Mouse (Mus musculus) NIH3T3 (cell line): ENCODE measurements at regions not wholly inside any gene's neighbourhood (a gene's known extent, or its start where the extent isn't known, plus 50 kb on each side); places are given as distances from the start of the nearest gene placed in this dataset.

ENCODE experiments used
- DNase-seq: peaks from one replicate; pipeline ENCODE4 v3.0.0-alpha.2; 2012; ENCODE audit warnings: low read depth

- DNase-seq: no peak
These were observed 214.5 kb downstream of the CK137956 start for GRCm38 (mm10) chr4:127756238-127756637.

GRCm38 (mm10) chr4:127750781-127751180 lies 220.0 kb downstream of the CK137956 start:
- DNase-seq: no peak

GRCm38 (mm10) chr4:127747876-127748275 lies 222.9 kb downstream of the CK137956 start:
- no peak for DNase-seq

DNA sequence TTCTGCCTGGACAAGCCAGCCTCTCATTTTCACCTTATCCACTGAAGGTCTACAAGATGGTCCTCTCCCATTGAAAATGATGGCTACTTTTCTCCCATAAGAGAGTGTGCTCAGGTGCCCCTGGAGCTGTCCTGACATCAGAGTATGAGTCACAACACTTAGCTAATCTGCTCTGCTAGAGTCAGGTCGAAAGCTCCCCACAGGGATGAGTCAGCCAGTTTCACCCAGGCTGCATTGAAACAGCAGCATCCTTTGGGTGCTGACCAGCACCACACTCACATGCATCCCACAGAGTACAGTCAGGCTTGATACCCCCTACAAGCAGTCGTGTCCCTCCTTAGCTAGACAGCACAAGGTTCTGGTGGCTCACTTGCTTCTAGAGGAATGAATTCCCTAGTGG lies 234.0 kb downstream of the CK137956 start:
- peak; percentile 4 for DNase-seq

- DNase-seq: no peak
These were observed 234.6 kb downstream of the CK137956 start for GRCm38 (mm10) chr4:127736151-127736550.

DNA sequence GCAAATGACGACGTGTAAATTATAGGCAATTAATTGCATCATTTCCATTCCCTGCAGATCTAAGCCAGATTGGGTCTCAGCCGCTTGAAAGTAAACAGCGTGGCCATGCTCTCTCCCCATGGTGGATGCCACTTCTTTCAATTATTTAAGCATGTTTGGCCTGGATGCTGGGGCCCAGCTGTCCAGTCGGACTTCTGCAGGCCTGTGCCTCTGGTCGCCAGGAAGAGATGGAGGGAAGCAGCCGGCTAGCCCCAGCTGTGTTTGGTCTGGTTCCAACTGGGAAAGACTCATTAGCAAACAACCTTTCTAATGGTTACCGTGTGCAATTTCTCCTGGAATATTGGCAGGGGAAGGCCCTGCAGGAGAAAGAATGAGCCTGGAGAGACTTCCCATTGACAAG lies 236.1 kb downstream of the CK137956 start:
- no peak for DNase-seq

- DNase-seq: no peak
These were observed 252.1 kb downstream of the CK137956 start for GRCm38 (mm10) chr4:127718661-127719060.

GRCm38 (mm10) chr4:127712274-127712673 lies 258.5 kb downstream of the CK137956 start:
- no peak for DNase-seq

- DNase-seq: no peak
These were observed 259.9 kb downstream of the CK137956 start for GRCm38 (mm10) chr4:127710816-127711215.

GRCm38 (mm10) chr4:127709746-127710145 lies 261.0 kb downstream of the CK137956 start:
- no peak for DNase-seq

DNA sequence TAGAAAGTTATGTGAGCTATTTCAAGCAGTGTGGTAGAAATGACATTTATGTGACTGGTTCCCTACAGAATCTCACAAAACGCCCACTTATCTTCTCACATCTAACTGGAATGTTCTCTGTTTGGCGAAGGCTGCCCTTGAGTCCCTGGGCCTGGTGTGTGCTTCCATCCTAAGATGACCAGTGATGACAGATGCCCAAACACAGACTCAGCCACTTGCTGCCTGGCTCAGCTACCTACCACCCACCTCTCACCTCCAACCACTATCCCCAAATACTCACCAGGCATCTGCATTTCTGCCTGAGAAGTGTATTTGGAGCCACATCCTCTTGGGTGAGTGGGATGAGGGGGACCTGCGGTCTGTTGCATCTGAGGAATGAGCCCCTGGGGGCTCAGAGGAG lies 262.6 kb downstream of the CK137956 start:
- no peak for DNase-seq

DNA sequence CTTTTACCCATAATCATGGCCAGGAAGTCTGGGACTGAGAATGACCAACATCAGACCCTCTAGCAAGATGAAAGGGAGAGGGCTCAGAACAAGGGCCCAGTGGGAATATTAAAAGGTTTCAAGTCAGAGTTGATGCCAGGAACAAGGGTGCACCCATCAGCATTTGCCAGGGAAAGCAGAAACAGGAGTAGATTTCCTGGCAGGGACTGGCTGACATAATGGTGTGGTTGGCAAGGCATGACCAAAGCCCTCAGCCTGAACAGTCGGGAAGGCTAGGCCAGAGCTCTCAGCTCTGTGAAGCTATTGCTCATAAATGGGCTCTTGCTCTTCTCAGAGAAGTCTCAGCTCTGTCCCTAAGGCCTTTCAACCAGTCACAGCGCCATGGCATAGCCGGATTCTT lies 263.6 kb downstream of the CK137956 start:
- DNase-seq: no peak

DNA sequence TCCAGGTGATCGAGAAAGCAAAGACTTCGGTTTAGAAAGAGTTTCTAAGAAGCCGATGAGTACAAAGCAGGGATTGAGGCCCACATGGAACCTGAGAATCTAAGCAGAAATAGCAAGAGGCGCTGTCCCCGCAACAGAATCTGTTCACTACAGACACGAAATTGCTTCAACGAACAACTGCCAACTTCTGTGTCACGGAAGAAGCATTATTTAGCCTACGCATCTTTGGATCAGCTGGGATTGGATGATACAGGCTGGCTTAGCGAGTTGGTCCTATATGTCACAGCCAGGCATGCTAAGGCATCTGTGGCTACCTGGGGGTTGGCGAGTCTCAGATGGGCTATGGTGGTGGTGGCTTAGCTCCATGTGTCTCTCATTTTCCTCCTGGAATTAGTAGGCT lies 269.1 kb downstream of the CK137956 start:
- no peak for DNase-seq

GRCm38 (mm10) chr4:127689986-127690385 lies 280.8 kb downstream of the CK137956 start:
- DNase-seq: no peak

GRCm38 (mm10) chr4:127685021-127685420 lies 285.7 kb downstream of the CK137956 start:
- DNase-seq: no peak

GRCm38 (mm10) chr4:127679391-127679790 lies 291.4 kb downstream of the CK137956 start:
- no peak for DNase-seq

DNA sequence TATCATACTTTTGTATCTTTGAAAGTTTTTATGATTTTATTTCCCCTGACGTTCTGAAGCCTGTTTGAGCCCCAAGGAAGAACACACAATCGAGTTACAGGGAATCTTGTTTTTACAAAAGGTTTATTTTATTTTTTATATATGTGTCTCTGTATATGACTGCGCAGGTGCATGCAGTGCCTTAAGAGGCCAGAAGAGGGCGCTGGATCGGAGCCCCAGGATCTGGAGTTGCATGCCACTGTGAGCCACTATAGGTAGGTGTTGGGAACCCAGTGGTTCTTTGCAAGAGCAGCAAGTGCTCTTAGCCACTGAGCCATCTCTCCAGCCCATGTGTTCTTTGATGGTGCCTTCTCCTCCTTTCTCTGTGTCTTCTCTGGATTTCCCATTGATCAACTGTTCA lies 292.3 kb downstream of the CK137956 start:
- no peak for DNase-seq

DNA sequence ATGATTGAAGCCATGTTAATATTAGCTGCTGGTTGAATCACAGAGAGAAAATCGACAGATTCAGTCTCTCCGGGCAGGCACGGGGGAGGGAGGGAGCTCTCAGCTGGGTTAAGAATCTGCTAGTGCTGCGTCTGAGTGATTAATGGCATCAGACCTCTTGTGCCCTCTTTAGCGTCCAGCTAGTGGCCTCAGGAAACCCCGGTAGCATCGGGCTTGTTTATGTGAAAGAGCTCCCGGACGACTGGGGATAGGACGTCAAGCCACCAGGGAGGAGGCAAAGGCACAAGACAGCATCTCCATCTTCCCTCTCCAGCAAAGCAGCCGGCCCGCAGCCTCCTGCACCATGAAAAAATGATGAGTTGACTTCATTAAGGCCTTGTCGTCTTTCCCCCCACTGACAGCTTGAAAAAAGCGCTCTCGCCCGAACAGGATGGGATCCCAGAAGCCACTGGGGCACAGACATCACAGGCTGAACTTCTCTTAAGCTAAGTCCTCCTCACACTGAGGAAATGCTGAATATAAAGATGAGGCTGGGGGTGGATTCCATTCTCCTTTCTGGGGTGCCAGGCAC lies 294.9 kb downstream of the CK137956 start:
- no peak for DNase-seq

DNA sequence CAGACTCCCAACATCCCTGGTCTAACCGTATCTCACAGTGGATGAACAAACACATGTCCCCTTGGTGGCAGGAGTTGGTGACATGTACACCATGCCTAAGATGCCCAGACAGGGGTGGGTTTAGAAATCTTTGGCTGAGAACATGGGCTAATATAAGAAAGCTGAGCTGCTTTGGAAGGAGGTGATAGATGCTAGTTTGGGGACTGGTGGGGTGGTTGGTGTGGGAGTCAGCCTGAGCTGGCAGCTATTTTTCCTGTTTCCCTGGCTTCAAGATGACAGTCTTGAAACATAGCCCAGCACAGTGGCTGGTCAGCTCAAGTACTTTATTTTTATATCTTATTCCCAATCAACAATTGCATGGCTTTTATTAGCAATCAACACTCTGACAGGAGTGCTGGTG lies 302.0 kb upstream of the Gjb5 start:
- DNase-seq: no peak

DNA sequence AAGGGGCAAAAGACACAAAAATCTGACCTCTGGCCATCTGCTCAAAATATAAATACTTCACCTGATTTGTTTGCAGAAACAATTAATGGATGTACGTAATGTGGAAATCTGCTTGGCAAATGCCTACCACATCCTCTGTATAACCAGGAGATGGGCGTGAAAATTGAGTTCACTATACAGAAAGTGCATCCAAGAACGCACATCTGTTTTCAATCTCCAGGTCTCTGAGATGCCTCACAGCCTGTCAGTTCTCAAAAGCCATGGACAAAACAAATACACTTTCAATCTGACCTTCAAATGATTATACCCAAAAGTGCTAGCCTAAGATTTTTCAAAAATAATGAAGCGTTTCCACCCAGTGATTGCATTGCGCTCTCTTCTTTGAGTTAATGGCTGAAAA lies 293.6 kb upstream of the Gjb5 start:
- peak; percentile 6 for DNase-seq

DNA sequence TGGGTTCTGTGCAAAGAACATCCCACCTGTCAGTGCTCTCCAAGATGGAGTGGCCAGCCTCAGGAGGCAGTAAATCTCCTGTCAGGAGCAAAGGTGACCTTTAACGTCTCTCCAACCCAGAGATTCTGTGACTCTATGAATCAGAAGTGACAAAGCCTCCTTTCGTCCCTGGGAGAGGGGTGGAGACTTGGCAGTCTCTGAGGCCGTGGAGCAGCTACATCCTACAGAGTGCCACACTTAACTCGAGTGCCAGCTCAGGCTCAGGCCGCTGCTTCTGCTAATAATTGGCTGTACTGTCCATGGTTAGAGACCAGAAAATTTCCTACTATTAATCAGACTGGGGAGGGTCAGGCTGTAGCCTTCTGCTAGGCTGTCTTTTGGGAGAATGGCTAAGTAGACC lies 290.0 kb upstream of the Gjb5 start:
- no peak for DNase-seq

DNA sequence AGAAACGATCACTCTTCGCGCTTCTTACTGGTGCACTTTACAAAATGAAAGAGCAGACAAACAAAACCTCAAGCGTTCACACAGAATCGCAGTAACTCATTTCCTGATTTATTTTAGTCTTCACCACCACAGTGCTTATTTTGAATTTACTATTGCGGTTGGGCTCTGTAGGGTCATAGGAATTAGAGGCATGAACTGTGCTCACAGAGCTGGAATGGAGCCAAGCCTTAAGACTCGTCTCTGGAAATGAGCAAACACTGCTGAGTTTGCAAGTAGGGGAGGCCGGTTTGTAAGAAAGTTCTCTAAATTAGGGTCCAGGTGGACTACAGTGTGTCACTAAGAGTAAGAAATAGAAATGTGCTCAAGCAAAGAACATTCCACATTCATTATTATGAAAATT lies 289.2 kb upstream of the Gjb5 start:
- DNase-seq: peak; percentile 17

DNA sequence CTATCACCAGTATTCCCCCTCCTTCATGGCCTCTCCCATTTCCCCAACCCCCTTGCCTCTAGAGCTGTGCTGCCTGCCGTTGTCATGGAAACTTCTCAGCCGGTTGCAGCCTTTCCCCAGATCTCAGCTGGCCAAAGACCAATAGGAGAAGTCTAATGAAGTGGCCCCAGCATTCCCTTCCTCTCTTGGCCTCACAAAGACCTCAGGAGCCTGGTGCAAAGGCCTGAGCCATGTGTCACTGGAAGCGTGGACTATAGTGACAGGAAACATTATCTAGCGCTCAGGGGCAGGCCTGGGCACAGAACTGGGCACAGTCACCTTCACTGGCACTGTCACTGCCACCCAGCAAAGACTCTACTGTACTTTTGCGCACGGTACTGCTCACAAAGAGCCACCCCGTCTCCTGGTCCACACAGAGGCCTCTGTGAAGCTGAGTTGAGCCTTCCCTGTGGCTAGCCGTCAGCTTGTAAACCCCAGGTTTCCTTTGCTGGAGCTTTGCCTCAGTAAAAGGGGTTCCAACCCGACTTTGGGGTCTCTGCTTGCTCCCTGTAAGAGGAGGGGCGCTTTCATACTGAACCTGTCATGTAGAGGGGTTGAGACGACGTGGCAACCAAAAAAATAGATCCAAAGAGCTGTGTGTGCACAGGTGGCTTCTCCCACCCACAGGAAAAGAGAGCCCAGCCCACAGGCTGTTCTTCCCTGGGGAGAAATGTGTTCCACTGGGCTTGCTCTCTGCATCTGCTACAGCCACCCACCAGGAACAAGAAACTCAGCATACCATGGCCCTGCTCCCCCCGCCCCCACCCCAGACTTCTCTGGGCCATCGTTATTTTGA lies 282.5 kb upstream of the Gjb5 start:
- no peak for DNase-seq

- DNase-seq: no peak
These were observed 281.8 kb upstream of the Gjb5 start for GRCm38 (mm10) chr4:127639765-127640164.
